Mouse (Mus musculus) cerebellum, adult 8-10 months (tissue): ENCODE results near the gene 4930402H24Rik.
A peak's percentile ranks its signal among the peaks of the same experiment; 100 is the strongest.

Source experiments
- DNase-seq: peaks from one replicate; pipeline ENCODE4 v3.0.0; 2022

Gene 4930402H24Rik

GRCm38 (mm10) chr2:130728906-130729585, 177.2 kb downstream of the 4930402H24Rik start:
- DNase-seq, result no peak

- DNase-seq, result no peak
Observed at GRCm38 (mm10) chr2:130727752-130728151, 178.5 kb downstream of the 4930402H24Rik start.

- peak; percentile 48 for DNase-seq
Observed at GRCm38 (mm10) chr2:130724369-130724768, 181.8 kb downstream of the 4930402H24Rik start.

- DNase-seq, result no peak
Observed at GRCm38 (mm10) chr2:130717951-130718350, 188.3 kb downstream of the 4930402H24Rik start.

- DNase-seq, result no peak
Observed at GRCm38 (mm10) chr2:130707057-130707456, 199.1 kb downstream of the 4930402H24Rik start.

- no peak for DNase-seq
Observed at GRCm38 (mm10) chr2:130706602-130707001, 199.6 kb downstream of the 4930402H24Rik start.

- DNase-seq, result no peak
Observed at GRCm38 (mm10) chr2:130705178-130705577, 201.0 kb downstream of the 4930402H24Rik start.

GRCm38 (mm10) chr2:130704040-130705001, 201.9 kb downstream of the 4930402H24Rik start:
- DNase-seq, result no peak

GRCm38 (mm10) chr2:130697821-130698266, 208.4 kb downstream of the 4930402H24Rik start:
- no peak for DNase-seq

GRCm38 (mm10) chr2:130697153-130697810, 208.9 kb downstream of the 4930402H24Rik start, which contains the start of gene Slc4a11:
TSS of gene Slc4a11 (minus strand) at chr2:130697519.
- no peak for DNase-seq

GRCm38 (mm10) chr2:130696700-130697152, 209.5 kb downstream of the 4930402H24Rik start:
- DNase-seq, result no peak

- no peak for DNase-seq
Observed at GRCm38 (mm10) chr2:130693563-130693962, 212.6 kb downstream of the 4930402H24Rik start.

GRCm38 (mm10) chr2:130689011-130689410, 217.2 kb downstream of the 4930402H24Rik start:
- no peak for DNase-seq

- DNase-seq, result no peak
Observed at GRCm38 (mm10) chr2:130685426-130685825, 220.8 kb downstream of the 4930402H24Rik start.

- DNase-seq, result no peak
Observed at GRCm38 (mm10) chr2:130681531-130681930, 224.7 kb downstream of the 4930402H24Rik start.

- no peak for DNase-seq
Observed at GRCm38 (mm10) chr2:130679899-130680298, 226.3 kb downstream of the 4930402H24Rik start.

GRCm38 (mm10) chr2:130679154-130679553, 227.1 kb downstream of the 4930402H24Rik start:
- DNase-seq, result no peak

- DNase-seq, result no peak
Observed at GRCm38 (mm10) chr2:130677211-130677610, 229.0 kb downstream of the 4930402H24Rik start.

GRCm38 (mm10) chr2:130667559-130667958, 238.6 kb downstream of the 4930402H24Rik start, which contains the start of gene Itpa:
TSS of gene Itpa (plus strand) at chr2:130667610.
- peak; percentile 85 for DNase-seq

- peak; percentile 94 for DNase-seq
Observed at GRCm38 (mm10) chr2:130664102-130664701, 242.0 kb downstream of the 4930402H24Rik start, which contains the start of gene Ddrgk1. TSS of gene Ddrgk1 (minus strand) at chr2:130664659.

GRCm38 (mm10) chr2:130663342-130663741, 242.9 kb downstream of the 4930402H24Rik start:
- no peak for DNase-seq

GRCm38 (mm10) chr2:130658530-130658929, 247.7 kb downstream of the 4930402H24Rik start:
- DNase-seq, result no peak
